Mouse (Mus musculus): Measurements from ENCODE around the gene Abhd18. TPM values are rescaled to one million over a fixed set of nuclear protein-coding genes. Genes with fewer than 3 reads are reported as not detected.
A peak's percentile ranks its signal among the peaks of the same experiment; 100 is the strongest.
"Not testable (repeated sequence)": the region's sequence is repeated elsewhere in the genome, so short reads cannot be mapped to it uniquely, and the experiment has no call there.

Gene Abhd18
- polyA plus RNA-seq (2016; fragmentation: Nextera tagmentation; extraction: Ambion mirVana), result 8.6 and 9.3 TPM in 2 replicates

GRCm38 (mm10) chr3:40846957-40847017 lies at the start of gene Abhd18:
TSS of gene Abhd18 (plus strand) at chr3:40846970.
- H3K9me3 ChIP-seq; H3K4me1 ChIP-seq; H3K27me3 ChIP-seq; H3K36me3 ChIP-seq (replicated peaks); ATAC-seq (ENCODE audit: low FRiP score): not testable (repeated sequence)
- WGBS, result 0% methylated on average over 3 of the region's 4 CpGs
- H3K4me3 ChIP-seq (replicated peaks), result peak within 1 kb of the TSS; percentile 49
- H3K9ac ChIP-seq, result peak within 1 kb of the TSS; percentile 60
- peak within 1 kb of the TSS; percentile 78 for H3K27ac ChIP-seq
- H3K4me2 ChIP-seq, result peak within 1 kb of the TSS; percentile 67

- H3K36me3 ChIP-seq (replicated peaks), result peaks cover 10% of the 10 kb centered on the region; the same call in 1 of the 2 replicates
- H3K27me3 ChIP-seq, result no peaks in the 10 kb centered on the region
- no peak overlapping the region for H3K9ac ChIP-seq
- no peak for ATAC-seq (ENCODE audit: low FRiP score)
- H3K4me3 ChIP-seq (replicated peaks), result no peak overlapping the region
- H3K27ac ChIP-seq, result no peak overlapping the region
- peaks cover 14% of the 10 kb centered on the region for H3K4me1 ChIP-seq
- H3K4me2 ChIP-seq, result no peak overlapping the region
- no peaks in the 10 kb centered on the region for H3K9me3 ChIP-seq
- WGBS, result 82% methylated on average over 1 of the region's 1 CpGs
Measured at GRCm38 (mm10) chr3:40798054-40798453, 48.7 kb upstream of the Abhd18 start.

GRCm38 (mm10) chr3:40798500-40798899 lies 48.3 kb upstream of the Abhd18 start:
- WGBS, result 35% methylated on average over 7 of the region's 7 CpGs

GRCm38 (mm10) chr3:40799530-40800372 lies 47.0 kb upstream of the Abhd18 start, which contains the start of gene Plk4:
TSS of gene Plk4 (plus strand) at chr3:40800019.
- Histone ChIP-seq H3K9ac (peak within 1 kb of the TSS; percentile 90), H3K27me3 (no peaks in the 10 kb centered on the region), H3K4me1 (peaks cover 14% of the 10 kb centered on the region), H3K9me3 (no peaks in the 10 kb centered on the region), H3K27ac (peak within 1 kb of the TSS; percentile 76), H3K4me2 (peak within 1 kb of the TSS; percentile 87), H3K36me3 (replicated peaks) (peaks cover 16% of the 10 kb centered on the region; the same call in 1 of the 2 replicates), H3K4me3 (replicated peaks) (peak within 1 kb of the TSS; percentile 93)
- peak; percentile 96 for ATAC-seq (ENCODE audit: low FRiP score)
- 2% methylated on average over 66 of the region's 66 CpGs for WGBS

More at GRCm38 (mm10) chr3:40798500-40798899, 48.3 kb upstream of the Abhd18 start:
- no peak for ATAC-seq (ENCODE audit: low FRiP score)
- Histone ChIP-seq H3K27me3 (no peaks in the 10 kb centered on the region), H3K4me2 (no peak overlapping the region), H3K4me1 (peaks cover 14% of the 10 kb centered on the region), H3K4me3 (replicated peaks) (no peak overlapping the region), H3K9ac (no peak overlapping the region), H3K36me3 (replicated peaks) (peaks cover 10% of the 10 kb centered on the region; the same call in 1 of the 2 replicates), H3K27ac (no peak overlapping the region), H3K9me3 (no peaks in the 10 kb centered on the region)

GRCm38 (mm10) chr3:40800373-40800823 lies 46.4 kb upstream of the Abhd18 start:
- Histone ChIP-seq H3K27me3 (no peaks in the 10 kb centered on the region), H3K9me3 (no peaks in the 10 kb centered on the region), H3K27ac (peak overlapping the region; percentile 76), H3K4me2 (peak overlapping the region; percentile 87), H3K4me1 (peaks cover 14% of the 10 kb centered on the region), H3K9ac (peak overlapping the region; percentile 90), H3K36me3 (replicated peaks) (peaks cover 22% of the 10 kb centered on the region), H3K4me3 (replicated peaks) (peak overlapping the region; percentile 93)
- 2% methylated on average over 23 of the region's 37 CpGs for WGBS
- ATAC-seq (ENCODE audit: low FRiP score), result peak; percentile 84

GRCm38 (mm10) chr3:40806871-40807270 lies 39.9 kb upstream of the Abhd18 start:
- Histone ChIP-seq H3K9ac (no peak overlapping the region), H3K4me1 (no peaks in the 10 kb centered on the region), H3K4me2 (no peak overlapping the region), H3K27me3 (no peaks in the 10 kb centered on the region), H3K9me3 (no peaks in the 10 kb centered on the region), H3K4me3 (replicated peaks) (no peak overlapping the region), H3K27ac (no peak overlapping the region), H3K36me3 (replicated peaks) (peaks cover 49% of the 10 kb centered on the region)
- ATAC-seq (ENCODE audit: low FRiP score), result no peak
- WGBS, result 80% methylated on average over 2 of the region's 2 CpGs

- no peak overlapping the region for H3K4me3 ChIP-seq (replicated peaks)
- no peaks in the 10 kb centered on the region for H3K4me1 ChIP-seq
- no peak overlapping the region for H3K4me2 ChIP-seq
- 93% methylated on average over 10 of the region's 10 CpGs for WGBS
- H3K9me3 ChIP-seq, result no peaks in the 10 kb centered on the region
- H3K27ac ChIP-seq, result no peak overlapping the region
- H3K9ac ChIP-seq, result no peak overlapping the region
- no peaks in the 10 kb centered on the region for H3K27me3 ChIP-seq
- ATAC-seq (ENCODE audit: low FRiP score), result no peak
- peaks cover 58% of the 10 kb centered on the region for H3K36me3 ChIP-seq (replicated peaks)
Measured at GRCm38 (mm10) chr3:40808686-40809085, 38.1 kb upstream of the Abhd18 start.

GRCm38 (mm10) chr3:40809894-40810293 lies 36.9 kb upstream of the Abhd18 start:
- H3K27me3 ChIP-seq, result no peaks in the 10 kb centered on the region
- no peak overlapping the region for H3K27ac ChIP-seq
- H3K9ac ChIP-seq, result no peak overlapping the region
- H3K4me3 ChIP-seq (replicated peaks), result no peak overlapping the region
- no peak for ATAC-seq (ENCODE audit: low FRiP score)
- H3K9me3 ChIP-seq, result no peaks in the 10 kb centered on the region
- no peaks in the 10 kb centered on the region for H3K4me1 ChIP-seq
- 60% methylated on average over 2 of the region's 2 CpGs for WGBS
- H3K4me2 ChIP-seq, result no peak overlapping the region
- peaks cover 63% of the 10 kb centered on the region for H3K36me3 ChIP-seq (replicated peaks)

GRCm38 (mm10) chr3:40813275-40813674 lies 33.5 kb upstream of the Abhd18 start:
- no peaks in the 10 kb centered on the region for H3K27me3 ChIP-seq
- no peak overlapping the region for H3K27ac ChIP-seq
- H3K9ac ChIP-seq, result no peak overlapping the region
- H3K36me3 ChIP-seq (replicated peaks), result peaks cover 71% of the 10 kb centered on the region
- 95% methylated on average over 2 of the region's 2 CpGs for WGBS
- no peaks in the 10 kb centered on the region for H3K4me1 ChIP-seq
- H3K4me2 ChIP-seq, result no peak overlapping the region
- ATAC-seq (ENCODE audit: low FRiP score), result no peak
- H3K4me3 ChIP-seq (replicated peaks), result no peak overlapping the region
- H3K9me3 ChIP-seq, result no peaks in the 10 kb centered on the region

GRCm38 (mm10) chr3:40845521-40845920 lies 1.2 kb upstream of the Abhd18 start:
- not testable (repeated sequence) for H3K4me1 ChIP-seq; H3K27ac ChIP-seq; H3K9me3 ChIP-seq; H3K27me3 ChIP-seq; H3K9ac ChIP-seq; ATAC-seq (ENCODE audit: low FRiP score); H3K36me3 ChIP-seq (replicated peaks)
- Histone ChIP-seq H3K4me2 (peak overlapping the region; percentile 67), H3K4me3 (replicated peaks) (peak overlapping the region; percentile 49; the same call in 1 of the 2 replicates)
- 89% methylated on average over 6 of the region's 6 CpGs for WGBS

- Histone ChIP-seq H3K4me3 (replicated peaks) (peak within 1 kb of the TSS; percentile 49), H3K9ac (peak within 1 kb of the TSS; percentile 60), H3K27ac (peak within 1 kb of the TSS; percentile 78), H3K4me2 (peak within 1 kb of the TSS; percentile 67)
- not testable (repeated sequence) for H3K27me3 ChIP-seq; H3K9me3 ChIP-seq; H3K36me3 ChIP-seq (replicated peaks); H3K4me1 ChIP-seq
- under 1% methylated on average over 39 of the region's 39 CpGs for WGBS
- ATAC-seq (ENCODE audit: low FRiP score), result peak; percentile 98
Measured at GRCm38 (mm10) chr3:40846473-40846956, 255 bp upstream of the Abhd18 start, which contains the start of gene Mfsd8. TSS of gene Mfsd8 (minus strand) at chr3:40846886.

GRCm38 (mm10) chr3:40847018-40847417 lies 248 bp downstream of the Abhd18 start:
- H3K27me3 ChIP-seq; H3K4me1 ChIP-seq; H3K36me3 ChIP-seq (replicated peaks); H3K9me3 ChIP-seq; ATAC-seq (ENCODE audit: low FRiP score): not testable (repeated sequence)
- 0 out of 2 replicates have a peak overlapping the region, but pooled peaks have one; percentile 42 for H3K27ac ChIP-seq
- WGBS, result under 1% methylated on average over 17 of the region's 21 CpGs
- peak overlapping the region; percentile 60 for H3K9ac ChIP-seq
- peak overlapping the region; percentile 49 for H3K4me3 ChIP-seq (replicated peaks)
- peak overlapping the region; percentile 67 for H3K4me2 ChIP-seq

- not testable (repeated sequence) for H3K9ac ChIP-seq; H3K4me2 ChIP-seq; H3K4me3 ChIP-seq (replicated peaks); H3K9me3 ChIP-seq; H3K27ac ChIP-seq; H3K4me1 ChIP-seq; ATAC-seq (ENCODE audit: low FRiP score); H3K36me3 ChIP-seq (replicated peaks); H3K27me3 ChIP-seq
- WGBS, result 91% methylated on average over 2 of the region's 2 CpGs
Measured at GRCm38 (mm10) chr3:40847936-40848335, 1.2 kb downstream of the Abhd18 start.
